Mouse (Mus musculus): ENCODE data around the gene Vipr1.

GRCm38 (mm10) chr9:121623235-121623634 lies 19.3 kb upstream of the Vipr1 start:
- TF ChIP-seq CTCF (IDR thresholded peaks at IDR 0.05; ENCODE audit: control insufficient read depth, insufficient read depth, low read length) = no peak
- TF ChIP-seq POLR2A (IDR thresholded peaks at IDR 0.05; ENCODE audit: borderline replicate concordance, control insufficient read depth, low read depth, low read length) = no peak

All from bone marrow, adult 2 months (tissue).